Mouse (Mus musculus) limb, embryonic 15.5 days (tissue): ENCODE results near the gene Erbb3. TPM values are rescaled to one million over a fixed set of nuclear protein-coding genes. Genes with fewer than 3 reads are reported as not detected.
"Not testable (repeated sequence)": the region's sequence is repeated elsewhere in the genome, so short reads cannot be mapped to it uniquely, and the experiment has no call there.

Experiments used
- ATAC-seq: fragments of 200-750 bp; cut with Nextera tagmentation; 2 replicates; pipeline ENCODE4 v1.8.0; 2017; ENCODE audit warnings: low read depth, moderate TSS enrichment; ENCODE audit not compliant: insufficient number of reproducible peaks, low FRiP score, low TSS enrichment
- H3K27ac ChIP-seq: fragments of 300-500 bp; sonication (generic); 2 replicates; pipeline ENCODE4 v1.5.1; 2015; ENCODE audit warnings: moderate library complexity, mild to moderate bottlenecking, inconsistent platforms
- H3K27me3 ChIP-seq: fragments of 300-500 bp; sonication (generic); 2 replicates; pipeline ENCODE4 v1.6.1; 2015; ENCODE audit warnings: inconsistent platforms
- H3K36me3 ChIP-seq: fragments of 300-500 bp; sonication (generic); 2 replicates; pipeline ENCODE4 v1.6.1; 2015; ENCODE audit warnings: inconsistent platforms
- H3K4me1 ChIP-seq: fragments of 300-500 bp; sonication (generic); 2 replicates; pipeline ENCODE4 v1.6.1; 2015; ENCODE audit warnings: inconsistent platforms
- H3K4me2 ChIP-seq: fragments of 300-500 bp; sonication (generic); 2 replicates; pipeline ENCODE4 v1.6.1; 2015; ENCODE audit warnings: mild to moderate bottlenecking, inconsistent platforms
- H3K4me3 ChIP-seq: fragments of 300-500 bp; sonication (generic); 2 replicates; pipeline ENCODE4 v1.5.1; 2015; ENCODE audit warnings: mild to moderate bottlenecking, inconsistent platforms
- H3K9ac ChIP-seq: fragments of 300-500 bp; sonication (generic); 2 replicates; pipeline ENCODE4 v1.6.1; 2015; ENCODE audit warnings: inconsistent platforms
- H3K9me3 ChIP-seq: fragments of 300-500 bp; sonication (generic); 2 replicates; pipeline ENCODE4 v1.6.1; 2016; ENCODE audit warnings: inconsistent platforms
- WGBS: fragments of 180-500 bp; shearing (Covaris S2); methylation state at CpG from one replicate; pipeline ENCODE4 v1.1.7; 2015; 5-methylcytosine and 5-hydroxymethylcytosine counted together
- polyA plus RNA-seq: library from polyadenylated mRNA; unstranded; fragments of >200 nt; fragmentation: Nextera tagmentation; extraction: Ambion mirVana; gene quantifications from 2 replicates; pipeline ENCODE4 v1.2.1, GENCODE M21; 2015

Erbb3 gene
- polyA plus RNA-seq, 1 experiment from 2014 or later, result 20.4 TPM

- Histone ChIP-seq H3K4me2 (no peak overlapping the region), H3K36me3 (peaks cover 25% of the 10 kb centered on the region), H3K27me3 (no peaks in the 10 kb centered on the region), H3K9ac (no peak overlapping the region), H3K9me3 (no peaks in the 10 kb centered on the region), H3K27ac (no peak overlapping the region), H3K4me1 (peaks cover 5% of the 10 kb centered on the region), H3K4me3 (no peak overlapping the region)
- ATAC-seq, result no peak
- WGBS, result 89% methylated on average over 4 of the region's 4 CpGs
These were observed 33.2 kb upstream of the Erbb3 start for GRCm38 (mm10) chr10:128622702-128623101.

GRCm38 (mm10) chr10:128621986-128622520, 32.6 kb upstream of the Erbb3 start:
- no peaks in the 10 kb centered on the region for H3K9me3 ChIP-seq
- no peak for ATAC-seq
- no peak overlapping the region for H3K4me2 ChIP-seq
- H3K4me3 ChIP-seq, result no peak overlapping the region
- no peaks in the 10 kb centered on the region for H3K27me3 ChIP-seq
- H3K27ac ChIP-seq, result peak overlapping the region; percentile 22; the same call in 1 of the 2 replicates
- H3K4me1 ChIP-seq, result peaks cover 5% of the 10 kb centered on the region
- no peak overlapping the region for H3K9ac ChIP-seq
- H3K36me3 ChIP-seq, result peaks cover 25% of the 10 kb centered on the region
- WGBS, result 71% methylated on average over 3 of the region's 3 CpGs

- ATAC-seq, result no peak
- Histone ChIP-seq H3K9ac (no peak overlapping the region), H3K27ac (no peak overlapping the region), H3K36me3 (peaks cover 23% of the 10 kb centered on the region), H3K9me3 (no peaks in the 10 kb centered on the region), H3K4me2 (no peak overlapping the region), H3K4me3 (no peak overlapping the region), H3K27me3 (no peaks in the 10 kb centered on the region), H3K4me1 (peaks cover 2% of the 10 kb centered on the region)
These were observed 30.8 kb upstream of the Erbb3 start for GRCm38 (mm10) chr10:128620241-128620640.

- ATAC-seq, H3K27me3 ChIP-seq, H3K4me2 ChIP-seq, H3K27ac ChIP-seq, H3K4me1 ChIP-seq, H3K9me3 ChIP-seq, H3K9ac ChIP-seq, H3K4me3 ChIP-seq: not testable (repeated sequence)
- WGBS, result 84% methylated on average over 5 of the region's 5 CpGs
- peaks cover 12% of the 10 kb centered on the region for H3K36me3 ChIP-seq
These were observed 29.7 kb upstream of the Erbb3 start for GRCm38 (mm10) chr10:128619148-128619547.

GRCm38 (mm10) chr10:128618570-128618969, 29.1 kb upstream of the Erbb3 start:
- no peak overlapping the region for H3K27ac ChIP-seq
- H3K36me3 ChIP-seq, result peaks cover 6% of the 10 kb centered on the region
- WGBS, result 79% methylated on average over 1 of the region's 1 CpGs
- no peaks in the 10 kb centered on the region for H3K9me3 ChIP-seq
- H3K4me2 ChIP-seq, result no peak overlapping the region
- ATAC-seq, result no peak
- no peak overlapping the region for H3K4me3 ChIP-seq
- H3K9ac ChIP-seq, result no peak overlapping the region
- no peaks in the 10 kb centered on the region for H3K4me1 ChIP-seq
- H3K27me3 ChIP-seq, result no peaks in the 10 kb centered on the region

GRCm38 (mm10) chr10:128615798-128616448, 26.5 kb upstream of the Erbb3 start:
- H3K4me2 ChIP-seq, ATAC-seq, H3K9me3 ChIP-seq, H3K4me3 ChIP-seq, H3K27me3 ChIP-seq, H3K4me1 ChIP-seq, H3K36me3 ChIP-seq, H3K27ac ChIP-seq, H3K9ac ChIP-seq: not testable (repeated sequence)
- WGBS, result 89% methylated on average over 6 of the region's 7 CpGs

- Histone ChIP-seq H3K4me1 (0 out of 2 replicates have a peak, but pooled peaks cover 3% of the 10 kb centered on the region), H3K27me3 (no peaks in the 10 kb centered on the region), H3K36me3 (no peaks in the 10 kb centered on the region), H3K27ac (no peak overlapping the region), H3K4me2 (no peak overlapping the region), H3K4me3 (no peak overlapping the region), H3K9me3 (no peaks in the 10 kb centered on the region), H3K9ac (no peak overlapping the region)
- WGBS, result 58% methylated on average over 3 of the region's 3 CpGs
- no peak for ATAC-seq
These were observed 25.5 kb upstream of the Erbb3 start for GRCm38 (mm10) chr10:128614934-128615333.

GRCm38 (mm10) chr10:128613820-128614219, 24.4 kb upstream of the Erbb3 start:
- H3K27me3 ChIP-seq, H3K36me3 ChIP-seq, ATAC-seq, H3K9ac ChIP-seq, H3K4me3 ChIP-seq, H3K9me3 ChIP-seq, H3K4me1 ChIP-seq, H3K27ac ChIP-seq, H3K4me2 ChIP-seq: not testable (repeated sequence)
- WGBS, result 69% methylated on average over 4 of the region's 4 CpGs

- WGBS, result 47% methylated on average over 6 of the region's 6 CpGs
- Histone ChIP-seq H3K9ac (no peak overlapping the region), H3K4me3 (no peak overlapping the region), H3K27me3 (no peaks in the 10 kb centered on the region), H3K27ac (no peak overlapping the region), H3K36me3 (no peaks in the 10 kb centered on the region), H3K9me3 (no peaks in the 10 kb centered on the region), H3K4me1 (0 out of 2 replicates have a peak, but pooled peaks cover 3% of the 10 kb centered on the region), H3K4me2 (no peak overlapping the region)
- no peak for ATAC-seq
These were observed 23.6 kb upstream of the Erbb3 start for GRCm38 (mm10) chr10:128613154-128613440.

- H3K27ac ChIP-seq, result no peak overlapping the region
- ATAC-seq, result peak; percentile 44; the same call in 1 of the 2 replicates
- H3K4me2 ChIP-seq, result peak overlapping the region; percentile 29; the same call in 1 of the 2 replicates
- WGBS, result 13% methylated on average over 16 of the region's 16 CpGs
- no peaks in the 10 kb centered on the region for H3K27me3 ChIP-seq
- H3K4me1 ChIP-seq, result 0 out of 2 replicates have a peak, but pooled peaks cover 3% of the 10 kb centered on the region
- no peaks in the 10 kb centered on the region for H3K9me3 ChIP-seq
- no peak overlapping the region for H3K9ac ChIP-seq
- H3K4me3 ChIP-seq, result no peak overlapping the region
- no peaks in the 10 kb centered on the region for H3K36me3 ChIP-seq
These were observed 23.1 kb upstream of the Erbb3 start for GRCm38 (mm10) chr10:128612433-128613153.

GRCm38 (mm10) chr10:128606483-128606882, 17.0 kb upstream of the Erbb3 start:
- H3K4me3 ChIP-seq, result no peak overlapping the region
- H3K27ac ChIP-seq, result no peak overlapping the region
- H3K27me3 ChIP-seq, result no peaks in the 10 kb centered on the region
- no peaks in the 10 kb centered on the region for H3K36me3 ChIP-seq
- no peak overlapping the region for H3K4me2 ChIP-seq
- WGBS, result 36% methylated on average over 2 of the region's 2 CpGs
- no peaks in the 10 kb centered on the region for H3K4me1 ChIP-seq
- no peaks in the 10 kb centered on the region for H3K9me3 ChIP-seq
- no peak overlapping the region for H3K9ac ChIP-seq
- no peak for ATAC-seq

GRCm38 (mm10) chr10:128602470-128603128, 13.1 kb upstream of the Erbb3 start:
- Histone ChIP-seq H3K27me3 (no peaks in the 10 kb centered on the region), H3K9me3 (no peaks in the 10 kb centered on the region), H3K9ac (no peak overlapping the region), H3K36me3 (no peaks in the 10 kb centered on the region), H3K4me2 (no peak overlapping the region), H3K4me3 (no peak overlapping the region), H3K4me1 (no peaks in the 10 kb centered on the region), H3K27ac (no peak overlapping the region)
- no peak for ATAC-seq
- WGBS, result 77% methylated on average over 4 of the region's 4 CpGs
